In genomic region chr7:70357516-70358019, GRCm38 (mm10) we compare ENCODE assay signal across 9 mouse cellular contexts. TPM values are rescaled to one million over a fixed set of nuclear protein-coding genes. Genes with fewer than 3 reads are reported as not detected.
DNase-seq lines count a peak whose midpoint lies in the region; ATAC-seq lines count a peak whose summit lies in the region.
"Had no signal": no experiment of that assay in that cellular context is flagged by ENCODE, and none has a peak within 500 bp of the region (broad histone marks: within the 10 kb centered on the region; RNA-seq: fewer than 3 reads in every experiment).

No protein-coding gene starts in this region.

- DNase-seq in heart, adult 11 months: no peak
- peak; percentile 35 for DNase-seq in Muller cell, postnatal 12 days (ENCODE audit: inconsistent ontology term)
- no peak for DNase-seq in forebrain, embryonic 14.5 days (ENCODE audit: low spot score)
- DNase-seq in right cerebral cortex, postnatal 36 days (ENCODE audit: low spot score in 2 of 2): no peak
- DNase-seq in left cerebral cortex, adult 18-20 months (ENCODE audit: low spot score in 2 of 2): no peak
- DNase-seq in gastrocnemius, adult 8-10 months (ENCODE audit: low spot score in 2 of 2): no peak

- peak overlapping the region; percentile 89 for H3K9ac ChIP-seq in heart, embryonic 14.5 days (ENCODE audit: low read length)
- peak overlapping the region; percentile 95 for H3K9ac ChIP-seq in forebrain, embryonic 14.5 days (ENCODE audit: low read length)
- H3K9ac ChIP-seq in liver, embryonic 16.5 days (ENCODE audit: low read depth, low read length): peak overlapping the region; percentile 43

- H3K4me3 ChIP-seq in heart, embryonic 14.5 days (ENCODE audit: control insufficient read depth in 1 of 2, insufficient read depth in 1 of 2, low read depth in 1 of 2, low read length in 2 of 2): peak overlapping the region; percentile 73 to 82
- H3K4me3 ChIP-seq in forebrain, embryonic 14.5 days (ENCODE audit: low read depth, low read length): peak overlapping the region; percentile 67
- peak overlapping the region; percentile 61 for H3K4me3 ChIP-seq in liver, embryonic 16.5 days (ENCODE audit: low read depth, low read length)

- 27% methylated on average over 17 of the region's 17 CpGs for WGBS in heart, embryonic 14.5 days
- 9% methylated on average over 17 of the region's 17 CpGs for WGBS in forebrain, embryonic 14.5 days
- 11% methylated on average over 17 of the region's 17 CpGs for WGBS in liver, embryonic 16.5 days (ENCODE audit: insufficient replicate concordance)

- H3K27me3 ChIP-seq in heart, embryonic 14.5 days (ENCODE audit: control insufficient read depth, insufficient read depth, low read length): peaks cover 47% of the 10 kb centered on the region
- H3K27me3 ChIP-seq in forebrain, embryonic 14.5 days (replicated peaks; ENCODE audit: control insufficient read depth, insufficient read depth, low read length): peaks cover 44% of the 10 kb centered on the region
- peaks cover 54% of the 10 kb centered on the region for H3K27me3 ChIP-seq in liver, embryonic 16.5 days (ENCODE audit: control insufficient read depth, insufficient read depth, low read depth, low read length)

- peaks cover 8% of the 10 kb centered on the region; the same call in 1 of the 2 replicates for H3K36me3 ChIP-seq in heart, embryonic 14.5 days (ENCODE audit: control insufficient read depth, insufficient read depth, low read length)
- H3K36me3 ChIP-seq in forebrain, embryonic 14.5 days (ENCODE audit: control insufficient read depth, insufficient read depth, low read length): peaks cover 17% of the 10 kb centered on the region; the same call in 1 of the 2 replicates
- no peaks in the 10 kb centered on the region for H3K36me3 ChIP-seq in liver, embryonic 16.5 days (ENCODE audit: control insufficient read depth, insufficient read depth)
- H3K36me3 ChIP-seq: G1E had no signal

- no peaks in the 10 kb centered on the region for H3K9me3 ChIP-seq in heart, embryonic 14.5 days (ENCODE audit: control insufficient read depth, low read length)
- H3K9me3 ChIP-seq in forebrain, embryonic 14.5 days (replicated peaks; ENCODE audit: control insufficient read depth, low read length): no peaks in the 10 kb centered on the region
- no peaks in the 10 kb centered on the region for H3K9me3 ChIP-seq in liver, embryonic 16.5 days (replicated peaks; ENCODE audit: control insufficient read depth, low read length)

- H3K4me1 ChIP-seq in heart, embryonic 14.5 days (ENCODE audit: control insufficient read depth in 2 of 2, insufficient read depth in 2 of 2, low read length in 2 of 2): peaks cover 2 to 6% of the 10 kb centered on the region in 2 experiments; a peak in 1 of 4 replicates
- H3K4me1 ChIP-seq in forebrain, embryonic 14.5 days (ENCODE audit: control insufficient read depth, insufficient read depth, low read length): no peaks in the 10 kb centered on the region
- H3K4me1 ChIP-seq in liver, embryonic 16.5 days (ENCODE audit: control insufficient read depth, low read depth, low read length): no peaks in the 10 kb centered on the region; the same call in 1 of the 2 replicates

- ATAC-seq in heart, embryonic 14.5 days (ENCODE audit: insufficient number of reproducible peaks, insufficient read depth, low FRiP score, low read depth): no peak
- ATAC-seq in forebrain, embryonic 14.5 days: no peak
- ATAC-seq in liver, embryonic 16.5 days (ENCODE audit: low read depth): no peak

- H3K27ac ChIP-seq in heart, embryonic 14.5 days (replicated peaks in 1 of 2; ENCODE audit: control insufficient read depth in 1 of 2, insufficient read depth in 1 of 2, low read depth in 2 of 2, low read length in 2 of 2): peak overlapping the region; percentile 10 to 97; a peak in 3 of 4 replicates
- H3K27ac ChIP-seq in forebrain, embryonic 14.5 days (ENCODE audit: low read depth, low read length): peak overlapping the region; percentile 99
- no peak overlapping the region; the same call in 1 of the 2 replicates for H3K27ac ChIP-seq in liver, embryonic 16.5 days (ENCODE audit: low read length)

- peak overlapping the region; percentile 86 for H3K4me2 ChIP-seq in heart, embryonic 14.5 days (ENCODE audit: low read length)
- H3K4me2 ChIP-seq in forebrain, embryonic 14.5 days (ENCODE audit: low read length): peak overlapping the region; percentile 69
- H3K4me2 ChIP-seq in liver, embryonic 16.5 days (ENCODE audit: low read depth, low read length): peak overlapping the region; percentile 47

RNA-seq across cellular contexts. Expression of gene Nr2f2, which starts 9.0 kb away (rescaled TPM):
- 28.3 and 32.5 TPM in 2 replicates for polyA plus RNA-seq in heart, embryonic 14.5 days (2014; fragmentation: Nextera tagmentation; extraction: Ambion mirVana)
- polyA plus RNA-seq in forebrain, embryonic 14.5 days (2014; fragmentation: Nextera tagmentation; extraction: Ambion mirVana): 73.7 and 82.5 TPM in 2 replicates
- polyA plus RNA-seq in liver, embryonic 16.5 days (2015; fragmentation: Nextera tagmentation; extraction: Ambion mirVana): 6.2 and 6.7 TPM in 2 replicates
- 10 to 100 TPM; 35.3 to 42.7 TPM for total RNA-seq in left cerebral cortex, adult 18-20 months (2021)
- total RNA-seq in gastrocnemius, adult 8-10 months (2022): 10 to 100 TPM; 18.0 to 21.0 (median 20.2) TPM
- polyA plus RNA-seq: G1E had no signal

Comparison
In these comparisons a context has a peak if more than half of its experiments do, and no peak if none do; other contexts are left out.
1. H3K9ac ChIP-seq: peak in every context shown above with its lines; median percentile 95 in forebrain, embryonic 14.5 days; 89 in heart, embryonic 14.5 days; 43 in liver, embryonic 16.5 days.